Mouse (Mus musculus) kidney, postnatal 0 days (tissue): ENCODE results near the gene Gse1. TPM values are rescaled to one million over a fixed set of nuclear protein-coding genes. Genes with fewer than 3 reads are reported as not detected.

ENCODE experiments used
- ATAC-seq: fragments of 200-750 bp; cut with Nextera tagmentation; replicated peaks from 2 replicates; pipeline ENCODE4 v1.8.0; 2017; ENCODE audit warnings: low read depth, moderate number of reproducible peaks, moderate TSS enrichment, moderate library complexity; ENCODE audit not compliant: low FRiP score
- DNase-seq: peaks from one replicate; pipeline ENCODE4 v3.0.0-alpha.2; 2016; ENCODE audit warnings: low spot score
- H3K27ac ChIP-seq: fragments of 300-500 bp; sonication (generic); 2 replicates; pipeline ENCODE4 v1.5.1; 2014; ENCODE audit warnings: mild to moderate bottlenecking
- H3K27me3 ChIP-seq: fragments of 300-500 bp; sonication (generic); 2 replicates; pipeline ENCODE4 v1.6.1; 2014; ENCODE audit warnings: low read length, mixed read lengths; ENCODE audit not compliant: insufficient read depth
- H3K36me3 ChIP-seq: fragments of 300-500 bp; sonication (generic); 2 replicates; pipeline ENCODE4 v1.6.1; 2014; ENCODE audit warnings: low read length, mixed read lengths; ENCODE audit not compliant: insufficient read depth
- H3K4me1 ChIP-seq: fragments of 300-500 bp; sonication (generic); replicated peaks from 2 replicates; pipeline ENCODE4 v1.6.1; 2014; ENCODE audit warnings: antibody characterized with exemption, low read length, mixed read lengths; ENCODE audit not compliant: insufficient read depth
- H3K4me2 ChIP-seq: fragments of 300-500 bp; sonication (generic); 2 replicates; pipeline ENCODE4 v1.6.1; 2014; ENCODE audit warnings: mild to moderate bottlenecking, low read length, moderate library complexity, mixed read lengths
- H3K4me3 ChIP-seq: fragments of 300-500 bp; sonication (generic); replicated peaks from 2 replicates; pipeline ENCODE4 v1.5.1; 2014; ENCODE audit warnings: low read depth, low read length
- H3K9ac ChIP-seq: fragments of 300-500 bp; sonication (generic); 2 replicates; pipeline ENCODE4 v1.6.1; 2014; ENCODE audit warnings: low read depth, low read length
- H3K9me3 ChIP-seq: fragments of 300-500 bp; sonication (generic); replicated peaks from 2 replicates; pipeline ENCODE4 v1.6.1; 2016; ENCODE audit warnings: low read length, inconsistent platforms, mixed read lengths
- CTCF ChIP-seq: IDR thresholded peaks from 2 replicates; pipeline ENCODE4 v1.5.1; 2016; ENCODE audit warnings: antibody characterized with exemption, low read depth, mild to moderate bottlenecking, moderate library complexity
- WGBS: fragments of 180-500 bp; shearing (Covaris S2); extraction: QIAGEN DNeasy Blood & Tissue Kit; methylation state at CpG from one replicate; pipeline ENCODE4 v1.1.7; 2014; 5-methylcytosine and 5-hydroxymethylcytosine counted together
- polyA plus RNA-seq: library from polyadenylated mRNA; unstranded; fragments of >200 nt; fragmentation: Nextera tagmentation; extraction: Ambion mirVana; gene quantifications from 2 replicates; pipeline ENCODE4 v1.2.1, GENCODE M21; 2015

Gse1 gene
- polyA plus RNA-seq, 1 experiment from 2014 or later, result 8.4 TPM

DNA sequence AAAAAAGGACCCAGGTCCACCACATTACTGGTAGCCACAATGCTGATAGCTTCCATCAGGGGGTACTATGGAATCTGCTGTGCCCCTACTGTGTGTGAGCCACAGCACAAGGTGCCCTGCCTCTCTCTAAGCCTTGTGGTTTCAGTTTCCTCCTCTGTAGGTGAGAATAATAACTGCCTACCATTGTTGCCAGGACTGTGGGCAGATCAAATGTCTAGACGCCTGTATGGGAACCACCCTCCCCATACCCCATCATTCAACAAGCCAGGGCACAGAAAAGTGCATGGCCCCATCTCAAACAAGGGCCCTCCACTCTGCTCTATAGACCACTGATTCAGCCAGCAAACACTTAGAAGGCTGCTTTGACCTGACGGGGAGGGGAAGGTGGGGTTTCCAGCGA is 168.5 kb downstream of the Gse1 start:
- Histone ChIP-seq H3K4me1 (no peaks in the 10 kb centered on the region; the same call in 1 of the 2 replicates), H3K4me2 (no peak overlapping the region), H3K36me3 (no peaks in the 10 kb centered on the region), H3K9me3 (no peaks in the 10 kb centered on the region), H3K4me3 (no peak overlapping the region), H3K9ac (no peak overlapping the region), H3K27ac (no peak overlapping the region), H3K27me3 (no peaks in the 10 kb centered on the region)
- no peak for DNase-seq
- ATAC-seq, result no peak
- TF ChIP-seq CTCF, result no peak
- 65% methylated on average over 3 of the region's 3 CpGs for WGBS

DNA sequence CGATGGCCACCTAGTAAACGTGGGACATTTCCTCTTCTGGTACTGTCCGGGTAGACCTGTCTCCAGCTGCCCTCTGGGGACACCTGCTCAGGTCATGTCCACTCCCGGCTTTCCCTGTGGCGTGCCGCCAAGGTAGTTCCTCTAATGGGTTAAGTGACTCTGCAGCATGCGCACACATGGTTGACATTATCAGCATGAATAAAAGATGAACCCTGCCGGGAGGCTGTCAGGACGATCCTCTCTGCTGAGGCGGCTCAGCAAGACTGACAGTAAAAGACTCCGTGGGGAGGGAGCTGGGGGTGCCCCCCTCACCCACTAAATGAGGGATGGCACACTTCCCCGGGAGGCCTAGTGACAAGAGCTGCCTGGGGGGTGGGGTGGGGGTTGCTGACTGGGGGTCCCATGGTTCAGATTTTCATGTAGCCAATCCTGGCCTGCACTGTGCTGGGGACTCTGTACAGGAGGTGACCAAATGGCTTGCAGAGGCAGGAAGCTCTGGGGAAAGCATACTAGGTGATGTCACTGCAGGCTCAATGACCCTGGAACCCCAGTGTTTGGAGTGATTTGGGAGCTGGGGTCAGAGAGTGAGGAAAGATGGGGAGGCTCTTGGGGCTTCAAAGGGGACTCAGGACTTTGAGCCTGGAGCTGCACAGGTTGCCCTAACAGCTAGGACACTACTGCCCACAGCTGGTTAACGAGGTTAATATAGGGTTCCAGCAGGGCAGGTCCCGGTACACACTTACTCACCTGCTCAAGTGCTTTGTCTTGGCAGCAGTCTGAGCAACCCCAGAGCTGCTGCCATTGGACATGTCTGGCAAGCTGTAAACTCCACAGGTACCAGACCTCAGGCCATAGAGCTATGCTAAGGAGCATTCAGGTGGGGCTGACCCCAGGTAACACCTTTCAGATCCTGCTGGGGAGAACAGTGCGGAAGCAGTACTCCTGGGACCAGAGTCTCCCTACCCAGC is 169.5 kb downstream of the Gse1 start:
- Histone ChIP-seq H3K36me3 (no peaks in the 10 kb centered on the region), H3K27me3 (no peaks in the 10 kb centered on the region), H3K27ac (no peak overlapping the region), H3K4me1 (no peaks in the 10 kb centered on the region), H3K4me3 (no peak overlapping the region), H3K9ac (no peak overlapping the region), H3K4me2 (no peak overlapping the region), H3K9me3 (no peaks in the 10 kb centered on the region)
- ATAC-seq, result no peak
- WGBS, result 58% methylated on average over 15 of the region's 15 CpGs
- TF ChIP-seq CTCF, result no peak
- DNase-seq, result no peak

- WGBS, result 51% methylated on average over 33 of the region's 33 CpGs
- ATAC-seq (no peak), DNase-seq (no peak)
- Histone ChIP-seq H3K27me3 (no peaks in the 10 kb centered on the region), H3K9ac (no peak overlapping the region), H3K27ac (no peak overlapping the region), H3K4me1 (no peaks in the 10 kb centered on the region), H3K4me2 (no peak overlapping the region), H3K9me3 (no peaks in the 10 kb centered on the region), H3K4me3 (no peak overlapping the region), H3K36me3 (no peaks in the 10 kb centered on the region)
- TF ChIP-seq CTCF, result no peak
Observed at GRCm38 (mm10) chr8:120399212-120399934, 171.1 kb downstream of the Gse1 start.

- Histone ChIP-seq H3K36me3 (no peaks in the 10 kb centered on the region), H3K27ac (no peak overlapping the region), H3K27me3 (no peaks in the 10 kb centered on the region), H3K9ac (no peak overlapping the region), H3K4me2 (no peak overlapping the region), H3K9me3 (no peaks in the 10 kb centered on the region), H3K4me3 (no peak overlapping the region), H3K4me1 (no peaks in the 10 kb centered on the region)
- no peak for DNase-seq
- 93% methylated on average over 2 of the region's 2 CpGs for WGBS
- no peak for TF ChIP-seq CTCF
- no peak for ATAC-seq
Observed at GRCm38 (mm10) chr8:120401216-120401615, 173.0 kb downstream of the Gse1 start.

GRCm38 (mm10) chr8:120401712-120402111 is 173.5 kb downstream of the Gse1 start:
- 90% methylated on average over 7 of the region's 7 CpGs for WGBS
- no peak overlapping the region for H3K9ac ChIP-seq
- no peak for DNase-seq

GRCm38 (mm10) chr8:120403606-120404269 is 175.5 kb downstream of the Gse1 start:
- Histone ChIP-seq H3K4me3 (no peak overlapping the region), H3K4me1 (no peaks in the 10 kb centered on the region; the same call in 1 of the 2 replicates), H3K4me2 (no peak overlapping the region), H3K36me3 (no peaks in the 10 kb centered on the region), H3K9me3 (no peaks in the 10 kb centered on the region), H3K27ac (no peak overlapping the region), H3K27me3 (no peaks in the 10 kb centered on the region), H3K9ac (no peak overlapping the region)
- DNase-seq (no peak), ATAC-seq (no peak)
- no peak for TF ChIP-seq CTCF
- WGBS, result 86% methylated on average over 7 of the region's 7 CpGs

More at GRCm38 (mm10) chr8:120401712-120402111, 173.5 kb downstream of the Gse1 start:
- no peaks in the 10 kb centered on the region for H3K4me1 ChIP-seq
- no peak for TF ChIP-seq CTCF
- H3K9me3 ChIP-seq, result no peaks in the 10 kb centered on the region
- H3K27me3 ChIP-seq, result no peaks in the 10 kb centered on the region
- no peak overlapping the region for H3K4me3 ChIP-seq
- H3K36me3 ChIP-seq, result no peaks in the 10 kb centered on the region
- H3K27ac ChIP-seq, result no peak overlapping the region
- no peak overlapping the region for H3K4me2 ChIP-seq
- no peak for ATAC-seq
